Mouse (Mus musculus): Measurements from ENCODE around the gene Zbtb1.

DNA sequence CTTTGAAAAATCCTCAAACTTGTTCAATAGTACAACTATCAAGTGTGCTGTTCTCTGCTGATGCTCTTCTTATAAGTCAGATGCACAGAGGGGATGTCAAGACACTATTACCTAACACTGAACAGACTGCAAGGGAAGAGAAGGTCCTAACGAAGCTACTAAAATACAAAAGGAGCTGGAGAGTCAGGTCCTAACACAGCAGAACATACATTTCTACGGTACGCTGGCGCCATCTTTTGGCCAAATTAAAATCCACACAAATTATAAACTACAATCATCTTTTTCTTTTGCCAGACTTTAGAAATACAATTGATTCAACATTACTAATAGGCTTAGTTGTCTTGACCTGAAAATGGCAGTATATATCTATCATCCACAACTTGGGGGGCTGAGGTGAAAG lies 29.0 kb upstream of the Zbtb1 start:
- TF ChIP-seq POLR2A (IDR thresholded peaks at IDR 0.05; ENCODE audit: control insufficient read depth, low read depth, low read length) (no peak), CTCF (IDR thresholded peaks at IDR 0.05; ENCODE audit: control insufficient read depth, insufficient read depth, insufficient replicate concordance, low read depth, low read length) (no peak)
